Mouse (Mus musculus) forelimb bud, embryonic 11.5 days (tissue): ENCODE measurements around the gene Klhl25.
A peak's percentile ranks its signal among the peaks of the same experiment; 100 is the strongest.
"Not testable (repeated sequence)": the region's sequence is repeated elsewhere in the genome, so short reads cannot be mapped to it uniquely, and the experiment has no call there.

Experiments used
- DNase-seq: peaks from one replicate; pipeline ENCODE4 v3.0.0-alpha.2; 2012; ENCODE audit warnings: low read depth, low spot score

The Klhl25 gene

DNA sequence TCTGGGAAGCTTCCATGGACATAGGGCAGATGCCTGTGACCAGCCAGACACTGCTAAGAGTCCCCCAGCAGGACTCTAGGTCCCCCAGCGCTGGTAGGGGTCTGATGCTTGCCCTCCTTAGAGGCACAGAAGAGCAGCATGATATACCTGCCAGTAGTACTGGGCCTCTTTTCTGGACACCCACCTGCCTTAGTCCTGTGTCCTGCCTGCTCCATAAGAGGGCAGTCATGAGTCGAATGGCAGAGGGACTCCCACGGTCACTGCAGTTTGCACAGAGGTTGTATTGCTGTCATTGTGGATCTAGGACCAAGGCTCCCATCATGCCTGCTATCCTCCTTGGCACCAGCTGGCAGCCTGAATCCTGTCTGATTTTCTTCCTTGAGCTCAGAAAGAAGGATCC lies 25.1 kb downstream of the Klhl25 start:
- no peak for DNase-seq

DNA sequence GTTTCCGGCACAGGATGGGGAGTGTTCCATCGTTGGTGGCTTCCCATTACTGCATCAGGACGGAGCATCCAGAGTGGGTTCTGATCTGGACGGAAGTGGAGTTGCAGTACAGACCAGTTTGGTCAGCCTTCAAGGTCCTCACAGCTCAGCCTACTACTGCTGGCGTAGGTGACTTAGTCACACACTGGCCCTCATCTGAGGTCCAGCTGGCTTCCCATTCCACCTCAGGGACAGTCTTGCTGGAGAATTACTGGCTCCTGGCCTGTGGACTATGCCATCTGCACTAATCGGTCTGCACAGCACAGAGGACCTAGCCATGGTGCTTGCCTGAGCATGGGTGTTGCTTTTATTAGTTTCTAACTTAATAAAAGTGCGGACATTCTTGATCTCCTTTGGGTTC lies 25.6 kb downstream of the Klhl25 start:
- DNase-seq = no peak

DNA sequence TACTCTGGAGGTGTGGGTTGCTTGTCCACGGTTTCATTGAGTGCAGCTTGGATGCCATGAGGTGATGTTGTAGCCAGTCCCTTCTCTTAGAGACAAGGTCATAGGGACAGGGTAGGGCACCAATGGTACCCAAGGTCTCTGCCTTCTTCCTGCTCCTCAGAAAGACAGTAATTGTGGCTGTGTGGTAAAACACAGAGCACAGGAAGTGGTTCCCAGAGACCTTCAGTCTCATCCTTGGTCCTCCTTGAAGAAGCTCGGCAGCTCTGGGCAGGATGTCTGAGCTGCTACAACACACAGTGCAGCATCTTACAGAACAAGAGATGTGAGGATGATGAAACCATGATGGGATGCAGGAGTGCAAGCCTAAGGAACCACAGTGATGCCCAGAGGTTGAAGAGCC lies 31.3 kb downstream of the Klhl25 start:
- DNase-seq = not testable (repeated sequence)

DNA sequence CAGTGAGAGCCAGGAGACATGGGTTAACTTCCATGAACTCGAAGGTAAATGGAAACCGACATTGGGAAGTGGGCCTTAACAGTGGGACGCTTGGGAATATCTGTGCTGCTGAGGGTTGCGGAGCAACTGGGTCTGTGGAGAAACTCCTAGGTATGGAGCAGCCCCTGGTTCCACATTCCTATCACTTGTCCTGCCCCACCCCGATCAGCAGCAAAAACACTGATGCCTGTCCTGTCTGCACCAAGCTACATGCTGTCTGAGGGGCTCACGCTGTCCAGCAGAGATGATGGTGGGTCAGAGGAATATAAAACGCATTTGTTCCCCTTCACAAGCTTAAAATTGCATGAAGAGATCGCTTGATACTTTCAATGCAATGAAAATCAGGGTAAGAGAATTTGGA lies 32.1 kb downstream of the Klhl25 start:
- no peak for DNase-seq

DNA sequence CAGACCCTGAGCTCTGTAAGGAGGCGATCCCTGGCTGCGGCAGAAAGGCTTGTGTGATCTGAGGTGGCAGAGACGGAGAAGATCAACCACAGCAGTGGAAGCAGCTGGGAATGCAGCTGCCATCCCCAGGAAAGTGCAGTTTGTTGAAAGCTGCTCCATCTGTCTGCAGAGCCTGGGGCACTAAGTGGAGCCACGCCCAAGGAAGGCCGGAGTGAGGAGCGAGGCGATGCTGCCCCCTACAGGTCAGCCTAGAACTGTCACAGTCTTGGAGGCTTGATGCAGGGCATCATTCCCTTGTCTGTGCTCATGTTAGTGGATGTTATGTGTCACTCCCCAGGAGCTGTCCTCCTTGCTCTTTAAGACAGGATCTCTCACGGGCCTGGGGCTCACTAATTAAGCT lies 32.5 kb downstream of the Klhl25 start:
- peak; percentile 77 for DNase-seq

DNA sequence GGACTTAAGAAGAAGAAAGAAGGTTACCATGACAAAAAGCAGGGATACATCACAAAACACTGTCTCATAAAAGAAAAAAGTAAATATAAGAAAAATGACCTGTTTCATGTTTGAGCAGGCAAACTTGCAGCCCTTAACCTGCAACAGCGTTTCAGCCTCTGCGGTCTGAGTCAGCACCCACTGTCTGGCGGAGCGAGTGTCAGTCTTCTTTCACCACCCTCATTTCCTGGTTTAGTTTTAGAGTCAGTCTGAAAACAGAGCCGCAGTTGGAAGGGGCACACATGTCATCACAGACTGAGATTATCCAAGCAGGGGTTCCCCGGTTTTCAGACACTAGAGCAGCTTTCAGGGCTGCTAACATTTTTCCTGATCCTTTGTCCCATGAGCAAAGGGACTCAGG lies 33.3 kb downstream of the Klhl25 start:
- no peak for DNase-seq

DNA sequence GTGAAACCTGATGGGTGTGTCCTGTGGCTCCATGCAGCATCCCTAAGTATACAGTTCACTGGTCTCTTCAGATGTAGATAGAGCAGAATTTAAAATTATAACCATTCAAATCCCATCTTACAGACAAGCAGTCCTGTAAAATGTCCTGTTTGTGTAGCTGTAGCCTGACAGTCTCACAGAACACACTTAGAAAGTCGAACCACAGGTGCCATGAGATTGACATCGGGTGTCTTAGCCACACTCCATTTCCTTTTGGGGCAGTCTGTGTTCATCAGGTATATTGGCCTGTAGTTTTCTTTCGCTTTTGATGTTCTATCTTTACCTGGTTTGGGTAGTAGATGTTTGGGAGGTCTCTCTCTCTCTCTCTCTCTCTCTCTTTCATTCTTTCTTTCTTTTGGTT lies 33.7 kb downstream of the Klhl25 start:
- no peak for DNase-seq

DNA sequence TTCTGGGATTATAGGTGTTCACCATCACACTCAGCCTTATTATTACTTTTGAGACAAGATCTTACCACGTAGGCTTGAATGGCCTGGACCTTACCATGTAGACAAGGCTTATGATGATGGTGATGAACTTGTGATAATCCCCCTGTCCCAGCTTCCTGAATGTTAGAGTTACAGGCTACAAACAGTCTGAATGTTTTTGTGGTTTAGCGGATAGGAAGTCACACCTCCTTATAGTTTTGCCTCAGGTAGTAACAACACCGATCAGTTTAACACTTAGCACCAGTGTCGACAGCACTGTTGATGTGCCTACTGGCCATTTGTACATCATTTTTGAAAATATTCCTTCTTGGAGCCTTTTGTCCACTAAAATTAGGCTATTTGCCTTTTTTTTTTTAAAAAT lies 43.4 kb downstream of the Klhl25 start:
- no peak for DNase-seq

DNA sequence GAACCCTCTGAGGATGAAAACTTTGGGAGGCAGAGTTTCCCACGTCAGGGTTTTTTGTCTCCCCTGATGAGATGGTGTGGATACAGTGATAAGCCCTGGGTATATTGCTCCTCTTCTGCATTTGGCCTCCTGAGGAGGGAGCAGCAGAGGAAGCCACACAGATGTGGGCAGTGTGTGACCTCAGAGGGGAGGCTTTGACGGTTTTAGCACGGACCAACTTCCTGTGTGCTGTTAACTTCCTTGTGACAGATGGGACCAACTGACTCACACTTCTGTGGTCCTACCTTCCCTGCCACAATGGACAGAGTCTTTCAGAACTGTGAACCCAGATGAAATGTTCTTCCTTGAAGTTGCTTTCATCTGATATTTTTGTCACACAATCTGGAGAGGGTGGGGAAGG lies 44.6 kb downstream of the Klhl25 start:
- no peak for DNase-seq

DNA sequence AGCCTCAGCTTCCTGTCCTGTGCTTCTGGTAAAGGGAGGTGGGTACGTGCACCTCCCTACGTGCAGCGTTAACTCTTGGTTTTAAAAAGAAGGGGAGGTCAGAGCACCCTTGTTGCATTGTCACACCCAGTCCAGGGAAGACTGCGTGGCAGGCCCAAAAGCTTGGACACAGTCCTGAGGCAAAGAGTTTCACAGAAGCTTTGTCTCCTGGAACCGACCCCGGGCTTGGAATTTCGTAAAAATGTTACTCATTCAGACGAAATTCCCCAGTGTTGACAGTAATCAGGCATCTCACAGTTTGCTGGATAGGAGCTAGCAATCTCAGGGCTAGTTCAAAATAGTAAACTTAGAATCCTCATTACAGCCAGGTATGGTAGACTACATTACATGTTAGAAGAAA lies 45.6 kb downstream of the Klhl25 start:
- no peak for DNase-seq

DNA sequence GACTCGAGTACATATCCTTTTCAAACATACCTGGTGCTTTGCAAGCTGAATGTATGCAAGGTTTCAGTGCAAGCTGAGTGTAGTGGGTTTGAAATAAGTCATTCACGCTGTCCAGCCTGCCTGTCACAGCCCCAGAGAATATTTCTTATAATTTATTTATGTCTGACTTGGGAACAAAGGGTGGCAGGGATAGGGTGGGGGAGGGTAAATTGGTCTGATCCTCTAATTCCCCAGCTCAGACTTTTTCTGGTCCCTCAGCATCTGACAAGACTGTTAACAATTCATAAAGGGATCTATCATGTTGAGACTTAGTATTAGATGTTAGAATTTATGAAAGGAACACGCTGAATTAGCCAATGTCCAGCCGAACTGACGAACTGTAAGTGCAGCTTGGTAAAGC lies 48.9 kb downstream of the Klhl25 start:
- DNase-seq = no peak

DNA sequence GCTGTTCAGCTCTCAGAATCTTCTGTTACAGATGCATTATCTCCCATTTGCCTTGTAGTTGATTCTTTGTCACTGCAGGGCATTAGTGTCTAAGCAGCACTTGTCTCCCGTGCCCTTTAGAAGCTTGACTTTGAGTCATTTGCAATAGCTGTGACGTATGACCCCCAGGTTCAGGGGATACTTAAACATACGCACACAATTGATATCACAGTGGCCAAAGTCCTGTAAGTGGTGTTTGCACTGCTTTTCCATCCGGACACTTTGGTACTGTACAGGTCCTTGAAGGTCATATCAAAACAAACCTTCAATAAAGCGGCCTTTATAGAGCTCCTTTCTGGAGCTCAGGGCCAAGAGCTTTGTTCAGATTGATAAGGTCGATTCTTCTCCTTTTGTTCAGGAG lies 51.0 kb downstream of the Klhl25 start:
- no peak for DNase-seq

DNA sequence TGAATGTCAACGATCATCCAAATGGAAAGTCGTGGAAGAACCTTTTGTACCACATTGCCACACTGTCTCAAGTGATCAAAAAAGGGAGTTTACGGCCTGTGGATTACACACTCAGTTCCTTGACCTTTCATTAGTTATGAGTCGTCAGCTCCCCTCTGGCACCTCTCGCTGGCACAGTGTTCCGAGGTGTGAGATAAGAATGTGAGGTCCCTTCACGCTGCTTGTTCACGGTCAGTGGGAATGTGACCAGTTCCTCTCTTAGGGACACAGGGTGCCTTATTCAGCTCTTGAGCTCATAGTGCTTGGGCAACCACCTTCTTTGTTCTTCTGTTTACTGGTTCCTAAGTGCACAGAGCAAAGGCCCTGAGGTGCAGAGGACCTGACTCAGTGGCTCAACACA lies 51.4 kb downstream of the Klhl25 start:
- no peak for DNase-seq

DNA sequence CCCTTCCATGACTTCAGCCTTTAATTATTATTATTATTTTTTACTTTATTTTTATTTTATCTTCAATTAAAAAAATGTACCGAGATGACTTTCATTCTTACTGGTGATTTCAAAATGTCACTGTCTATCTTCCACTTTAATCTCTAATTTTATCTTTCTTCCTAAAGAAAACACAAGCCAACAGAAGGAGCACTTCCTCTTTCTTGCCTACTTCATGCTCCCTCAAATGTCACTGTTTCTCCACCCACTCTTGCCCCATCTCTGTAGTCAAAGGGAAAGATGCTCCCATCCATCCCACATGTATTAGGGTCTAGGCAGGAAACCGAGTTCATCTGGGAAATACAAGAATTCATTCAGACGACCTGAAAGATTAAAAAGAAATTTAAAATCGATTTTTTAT lies 51.8 kb downstream of the Klhl25 start:
- no peak for DNase-seq

DNA sequence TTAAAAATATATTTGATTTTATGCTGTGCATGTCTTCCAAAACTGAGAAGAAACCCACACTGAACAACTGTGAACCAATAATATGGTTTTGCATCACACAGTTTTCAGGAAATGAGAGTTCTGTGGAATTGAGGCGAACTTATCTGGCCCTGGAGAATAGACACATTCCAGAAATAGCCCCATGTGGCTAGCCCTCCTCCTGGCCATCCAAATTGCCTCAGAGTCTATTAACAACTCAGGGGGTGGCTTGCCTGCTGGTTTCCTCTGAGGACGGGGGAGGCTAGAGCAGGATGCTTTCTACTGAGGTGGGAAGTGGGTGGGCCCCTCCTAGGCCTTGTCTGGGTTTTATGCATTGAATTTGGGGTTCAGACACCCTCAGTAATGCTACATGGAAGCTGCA lies 57.0 kb downstream of the Klhl25 start:
- DNase-seq = no peak

DNA sequence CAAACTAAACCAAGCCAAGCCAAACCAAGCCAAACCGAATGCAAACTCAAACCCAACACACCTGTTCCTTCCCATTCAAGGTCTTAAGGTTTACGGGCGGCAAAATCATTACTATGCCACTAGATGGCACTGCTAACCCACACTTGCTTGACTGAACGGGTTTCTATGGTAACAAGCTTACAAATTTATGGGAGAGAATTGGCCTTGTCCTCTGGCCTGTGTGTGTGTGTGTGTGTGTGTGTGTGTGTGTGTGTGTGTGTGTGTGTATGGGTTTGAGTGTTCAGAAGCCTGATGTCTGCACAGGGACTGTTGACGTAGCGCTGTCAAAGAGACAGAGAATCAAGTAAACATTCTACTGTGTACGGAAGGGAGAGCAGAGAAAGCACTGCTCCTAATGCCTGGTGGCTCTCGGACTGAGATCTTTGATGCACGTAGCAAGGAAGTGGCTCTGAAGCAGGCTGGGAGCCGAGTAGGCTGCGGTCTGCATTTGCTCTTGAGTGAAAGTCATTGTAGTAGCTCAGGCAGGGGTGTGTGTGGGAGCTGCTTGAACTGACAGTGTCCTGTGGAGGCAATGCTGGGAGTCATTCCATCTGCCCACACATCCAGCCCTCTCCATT lies 62.0 kb downstream of the Klhl25 start:
- DNase-seq = peak; percentile 80

DNA sequence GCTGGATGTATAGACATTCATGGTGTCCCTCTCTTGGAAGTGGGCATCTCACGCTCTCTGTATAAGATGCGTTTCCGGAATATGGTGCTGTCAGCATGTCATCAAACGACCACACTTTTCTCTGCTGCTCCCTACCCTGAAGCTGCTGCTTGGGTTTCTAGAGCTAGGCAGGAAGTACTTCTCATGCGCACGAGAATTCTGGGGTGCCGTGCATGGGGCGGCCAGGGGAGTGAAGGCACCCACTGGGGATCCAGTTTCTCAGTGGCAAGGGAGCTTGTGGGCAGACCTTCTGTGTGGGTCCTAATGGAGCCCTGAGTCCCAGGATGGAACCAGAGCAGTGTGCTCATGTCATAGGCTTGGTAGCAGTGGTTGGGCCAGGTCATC lies 62.5 kb downstream of the Klhl25 start:
- DNase-seq = no peak

DNA sequence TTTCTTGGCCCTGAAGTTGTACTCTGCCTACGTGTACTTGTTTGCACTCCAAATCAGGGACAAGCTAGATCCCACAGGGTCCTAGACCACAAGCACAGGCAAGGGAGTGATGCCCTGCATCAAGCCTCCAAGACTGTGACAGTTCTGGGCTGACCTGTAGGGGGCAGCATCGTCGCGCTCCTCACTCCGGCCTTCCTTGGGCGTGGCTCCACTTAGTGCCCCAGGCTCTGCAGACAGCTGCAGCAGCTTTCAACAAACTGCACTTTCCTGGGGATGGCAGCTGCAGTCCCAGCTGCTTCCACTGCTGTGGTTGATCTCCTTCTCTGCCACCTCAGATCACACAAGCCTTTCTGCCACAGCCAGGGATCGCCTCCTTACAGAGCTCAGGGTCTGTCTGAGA lies 65.8 kb downstream of the Klhl25 start:
- DNase-seq = peak; percentile 85

DNA sequence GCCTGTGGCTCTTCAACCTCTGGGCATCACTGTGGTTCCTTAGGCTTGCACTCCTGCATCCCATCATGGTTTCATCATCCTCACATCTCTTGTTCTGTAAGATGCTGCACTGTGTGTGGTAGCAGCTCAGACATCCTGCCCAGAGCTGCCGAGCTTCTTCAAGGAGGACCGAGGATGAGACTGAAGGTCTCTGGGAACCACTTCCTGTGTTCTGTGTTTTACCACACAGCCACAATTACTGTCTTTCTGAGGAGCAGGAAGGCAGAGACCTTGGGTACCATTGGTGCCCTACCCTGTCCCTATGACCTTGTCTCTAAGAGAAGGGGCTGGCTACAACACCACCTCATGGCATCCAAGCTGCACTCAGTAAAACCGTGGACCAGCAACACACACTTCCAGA lies 67.4 kb downstream of the Klhl25 start:
- DNase-seq = not testable (repeated sequence)

DNA sequence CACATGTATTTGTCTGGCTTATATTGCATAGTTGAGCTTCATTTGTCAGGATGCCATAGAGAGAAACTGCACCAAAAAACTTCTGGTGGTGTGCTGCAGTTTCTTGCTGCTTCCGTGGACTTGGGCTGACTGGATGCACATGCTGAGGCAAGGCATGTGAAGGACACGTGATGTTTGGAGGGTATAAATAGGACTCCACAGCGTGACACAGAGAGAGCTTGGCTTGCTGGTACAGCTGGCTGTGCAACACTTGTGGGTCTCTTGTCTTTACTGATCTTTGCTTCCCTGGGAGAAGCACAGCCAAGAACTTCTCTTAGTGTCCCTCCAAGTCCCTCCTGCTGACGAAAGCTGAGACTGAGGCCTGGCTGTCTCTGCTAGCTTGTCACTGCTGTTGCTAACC lies 69.6 kb downstream of the Klhl25 start:
- no peak for DNase-seq

DNA sequence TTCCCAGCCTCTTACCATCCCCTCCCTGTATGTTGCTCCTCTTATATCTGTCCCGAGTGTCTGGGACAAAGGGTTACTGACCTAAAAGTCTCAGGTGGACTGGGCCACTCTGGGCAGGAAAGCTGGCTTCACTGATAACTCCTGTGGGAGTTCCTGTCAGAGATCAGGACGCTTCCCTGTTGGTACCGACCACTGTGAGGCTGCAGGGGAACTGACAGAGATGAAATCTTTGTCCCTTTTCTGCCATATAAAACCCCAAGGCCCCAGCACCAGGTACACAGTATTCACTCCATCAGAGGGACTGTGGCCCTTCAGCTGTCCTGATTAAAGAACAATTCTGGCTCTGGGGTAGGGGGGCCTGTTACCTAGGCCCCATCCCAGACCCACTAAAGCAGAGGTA lies 71.6 kb downstream of the Klhl25 start:
- DNase-seq = not testable (repeated sequence)
